Mouse (Mus musculus): ENCODE measurements around the gene Tnfrsf21. TPM values are rescaled to one million over a fixed set of nuclear protein-coding genes. Genes with fewer than 3 reads are reported as not detected.

Tnfrsf21 gene
- polyA plus RNA-seq, 1 experiment from 2014 or later: 82.2 TPM

- no peak overlapping the region for H3K4me3 ChIP-seq
- H3K27me3 ChIP-seq: no peaks in the 10 kb centered on the region
- WGBS: 76% methylated on average over 4 of the region's 4 CpGs
- H3K27ac ChIP-seq (replicated peaks): no peak overlapping the region
- no peak overlapping the region for H3K9ac ChIP-seq
- no peak for ATAC-seq (ENCODE audit: low FRiP score, low read depth)
- H3K9me3 ChIP-seq: no peaks in the 10 kb centered on the region
- H3K4me1 ChIP-seq (replicated peaks): peaks cover 16% of the 10 kb centered on the region; the same call in 1 of the 2 replicates
- peaks cover 6% of the 10 kb centered on the region; the same call in 1 of the 2 replicates for H3K36me3 ChIP-seq
- no peak overlapping the region for H3K4me2 ChIP-seq
Observed at GRCm38 (mm10) chr17:43026708-43027107, 10.4 kb downstream of the Tnfrsf21 start.

GRCm38 (mm10) chr17:43029546-43029945, 13.2 kb downstream of the Tnfrsf21 start:
- no peak for ATAC-seq (ENCODE audit: low FRiP score, low read depth)
- no peaks in the 10 kb centered on the region for H3K27me3 ChIP-seq
- no peaks in the 10 kb centered on the region for H3K9me3 ChIP-seq
- no peak overlapping the region for H3K4me2 ChIP-seq
- 88% methylated on average over 3 of the region's 3 CpGs for WGBS
- H3K36me3 ChIP-seq: no peaks in the 10 kb centered on the region
- no peak overlapping the region for H3K4me3 ChIP-seq
- no peak overlapping the region for H3K27ac ChIP-seq (replicated peaks)
- peaks cover 22% of the 10 kb centered on the region; the same call in 1 of the 2 replicates for H3K4me1 ChIP-seq (replicated peaks)
- H3K9ac ChIP-seq: no peak overlapping the region

- H3K36me3 ChIP-seq: no peaks in the 10 kb centered on the region
- H3K4me1 ChIP-seq (replicated peaks): peaks cover 25% of the 10 kb centered on the region
- 63% methylated on average over 3 of the region's 3 CpGs for WGBS
- H3K27me3 ChIP-seq: no peaks in the 10 kb centered on the region
- H3K27ac ChIP-seq (replicated peaks): no peak overlapping the region
- no peak for ATAC-seq (ENCODE audit: low FRiP score, low read depth)
- H3K4me3 ChIP-seq: no peak overlapping the region
- no peak overlapping the region for H3K9ac ChIP-seq
- no peaks in the 10 kb centered on the region for H3K9me3 ChIP-seq
- no peak overlapping the region for H3K4me2 ChIP-seq
Observed at GRCm38 (mm10) chr17:43030290-43030689, 13.9 kb downstream of the Tnfrsf21 start.

- no peaks in the 10 kb centered on the region for H3K27me3 ChIP-seq
- 83% methylated on average over 8 of the region's 8 CpGs for WGBS
- H3K4me1 ChIP-seq (replicated peaks): peaks cover 22% of the 10 kb centered on the region; the same call in 1 of the 2 replicates
- peaks cover 2% of the 10 kb centered on the region for H3K36me3 ChIP-seq
- H3K9me3 ChIP-seq: no peaks in the 10 kb centered on the region
- no peak overlapping the region for H3K9ac ChIP-seq
- no peak overlapping the region for H3K4me2 ChIP-seq
- no peak overlapping the region for H3K27ac ChIP-seq (replicated peaks)
- no peak overlapping the region for H3K4me3 ChIP-seq
- ATAC-seq (ENCODE audit: low FRiP score, low read depth): no peak
Observed at GRCm38 (mm10) chr17:43032489-43033036, 16.2 kb downstream of the Tnfrsf21 start.

GRCm38 (mm10) chr17:43035386-43035785, 19.0 kb downstream of the Tnfrsf21 start:
- Histone ChIP-seq H3K36me3 (peaks cover 31% of the 10 kb centered on the region), H3K4me2 (no peak overlapping the region), H3K4me3 (no peak overlapping the region), H3K4me1 (replicated peaks) (peaks cover 15% of the 10 kb centered on the region; the same call in 1 of the 2 replicates), H3K9me3 (no peaks in the 10 kb centered on the region), H3K27me3 (no peaks in the 10 kb centered on the region), H3K27ac (replicated peaks) (0 out of 2 replicates have a peak overlapping the region, but pooled peaks have one; percentile 17), H3K9ac (no peak overlapping the region)
- WGBS: 70% methylated on average over 2 of the region's 2 CpGs
- ATAC-seq (ENCODE audit: low FRiP score, low read depth): no peak

- WGBS: 85% methylated on average over 10 of the region's 10 CpGs
- Histone ChIP-seq H3K36me3 (peaks cover 38% of the 10 kb centered on the region), H3K4me3 (no peak overlapping the region), H3K27ac (replicated peaks) (0 out of 2 replicates have a peak overlapping the region, but pooled peaks have one; percentile 17), H3K4me1 (replicated peaks) (peaks cover 15% of the 10 kb centered on the region; the same call in 1 of the 2 replicates), H3K9ac (no peak overlapping the region), H3K27me3 (no peaks in the 10 kb centered on the region), H3K9me3 (no peaks in the 10 kb centered on the region), H3K4me2 (no peak overlapping the region)
- ATAC-seq (ENCODE audit: low FRiP score, low read depth): no peak
Observed at GRCm38 (mm10) chr17:43036058-43036757, 19.9 kb downstream of the Tnfrsf21 start.

GRCm38 (mm10) chr17:43040571-43040970, 24.2 kb downstream of the Tnfrsf21 start:
- Histone ChIP-seq H3K4me2 (no peak overlapping the region), H3K27ac (replicated peaks) (no peak overlapping the region), H3K4me3 (no peak overlapping the region), H3K27me3 (no peaks in the 10 kb centered on the region), H3K4me1 (replicated peaks) (peaks cover 4% of the 10 kb centered on the region; the same call in 1 of the 2 replicates), H3K36me3 (peaks cover 54% of the 10 kb centered on the region), H3K9ac (no peak overlapping the region), H3K9me3 (no peaks in the 10 kb centered on the region)
- ATAC-seq (ENCODE audit: low FRiP score, low read depth): no peak
- WGBS: 87% methylated on average over 3 of the region's 3 CpGs

GRCm38 (mm10) chr17:43050619-43051018, 34.3 kb downstream of the Tnfrsf21 start:
- Histone ChIP-seq H3K9ac (no peak overlapping the region), H3K27ac (replicated peaks) (no peak overlapping the region), H3K27me3 (no peaks in the 10 kb centered on the region), H3K9me3 (no peaks in the 10 kb centered on the region), H3K4me1 (replicated peaks) (no peaks in the 10 kb centered on the region), H3K36me3 (no peaks in the 10 kb centered on the region; the same call in 1 of the 2 replicates), H3K4me3 (no peak overlapping the region), H3K4me2 (no peak overlapping the region)
- WGBS: 93% methylated on average over 2 of the region's 2 CpGs
- no peak for ATAC-seq (ENCODE audit: low FRiP score, low read depth)

GRCm38 (mm10) chr17:43052791-43053190, 36.4 kb downstream of the Tnfrsf21 start:
- no peak overlapping the region for H3K4me3 ChIP-seq
- no peak overlapping the region for H3K9ac ChIP-seq
- no peaks in the 10 kb centered on the region for H3K27me3 ChIP-seq
- H3K36me3 ChIP-seq: no peaks in the 10 kb centered on the region; the same call in 1 of the 2 replicates
- 97% methylated on average over 1 of the region's 1 CpGs for WGBS
- H3K4me1 ChIP-seq (replicated peaks): no peaks in the 10 kb centered on the region
- ATAC-seq (ENCODE audit: low FRiP score, low read depth): no peak
- no peak overlapping the region for H3K4me2 ChIP-seq
- H3K9me3 ChIP-seq: no peaks in the 10 kb centered on the region
- no peak overlapping the region for H3K27ac ChIP-seq (replicated peaks)

- Histone ChIP-seq H3K4me3 (no peak overlapping the region), H3K9ac (no peak overlapping the region), H3K9me3 (no peaks in the 10 kb centered on the region), H3K4me1 (replicated peaks) (no peaks in the 10 kb centered on the region), H3K36me3 (no peaks in the 10 kb centered on the region; the same call in 1 of the 2 replicates), H3K27ac (replicated peaks) (no peak overlapping the region), H3K27me3 (no peaks in the 10 kb centered on the region), H3K4me2 (no peak overlapping the region)
- no peak for ATAC-seq (ENCODE audit: low FRiP score, low read depth)
- WGBS: 96% methylated on average over 10 of the region's 10 CpGs
Observed at GRCm38 (mm10) chr17:43053943-43054342, 37.6 kb downstream of the Tnfrsf21 start.

GRCm38 (mm10) chr17:43058277-43059025, 42.1 kb downstream of the Tnfrsf21 start:
- Histone ChIP-seq H3K4me2 (no peak overlapping the region), H3K4me1 (replicated peaks) (no peaks in the 10 kb centered on the region), H3K27ac (replicated peaks) (no peak overlapping the region), H3K36me3 (peaks cover 4% of the 10 kb centered on the region; the same call in 1 of the 2 replicates), H3K9me3 (no peaks in the 10 kb centered on the region), H3K4me3 (no peak overlapping the region), H3K27me3 (no peaks in the 10 kb centered on the region), H3K9ac (no peak overlapping the region)
- ATAC-seq (ENCODE audit: low FRiP score, low read depth): no peak
- WGBS: 89% methylated on average over 11 of the region's 11 CpGs

GRCm38 (mm10) chr17:43064705-43065104, 48.4 kb downstream of the Tnfrsf21 start:
- no peak for ATAC-seq (ENCODE audit: low FRiP score, low read depth)
- 97% methylated on average over 6 of the region's 6 CpGs for WGBS
- H3K27me3 ChIP-seq: no peaks in the 10 kb centered on the region
- no peak overlapping the region for H3K9ac ChIP-seq
- no peak overlapping the region for H3K27ac ChIP-seq (replicated peaks)
- H3K4me1 ChIP-seq (replicated peaks): no peaks in the 10 kb centered on the region
- no peak overlapping the region for H3K4me3 ChIP-seq
- no peaks in the 10 kb centered on the region for H3K9me3 ChIP-seq
- H3K4me2 ChIP-seq: no peak overlapping the region
- H3K36me3 ChIP-seq: peaks cover 28% of the 10 kb centered on the region

Data from hindbrain, embryonic 15.5 days (tissue).